Mouse (Mus musculus): ENCODE data around the gene Cd55b. TPM values are rescaled to one million over a fixed set of nuclear protein-coding genes. Genes with fewer than 3 reads are reported as not detected.

Gene Cd55b
- polyA plus RNA-seq, 1 experiment from 2014 or later = not detected

Other genes with a start within 250 kb of the Cd55b start
- gene Cd55, start 39.7 kb upstream of the Cd55b start, polyA plus RNA-seq (2016; fragmentation: Nextera tagmentation; extraction: Ambion mirVana) = 1.5 and 1.8 TPM in 2 replicates
- gene Zp3r, start 206.6 kb upstream of the Cd55b start, polyA plus RNA-seq (2016; fragmentation: Nextera tagmentation; extraction: Ambion mirVana) = not detected in 2 replicates
- gene C4bp, start 238.6 kb upstream of the Cd55b start, polyA plus RNA-seq (2016; fragmentation: Nextera tagmentation; extraction: Ambion mirVana) = not detected in 2 replicates

Data from limb, embryonic 12.5 days (tissue).